Mouse (Mus musculus): ENCODE measurements around the gene Ubtd1.

Gene Ubtd1

DNA sequence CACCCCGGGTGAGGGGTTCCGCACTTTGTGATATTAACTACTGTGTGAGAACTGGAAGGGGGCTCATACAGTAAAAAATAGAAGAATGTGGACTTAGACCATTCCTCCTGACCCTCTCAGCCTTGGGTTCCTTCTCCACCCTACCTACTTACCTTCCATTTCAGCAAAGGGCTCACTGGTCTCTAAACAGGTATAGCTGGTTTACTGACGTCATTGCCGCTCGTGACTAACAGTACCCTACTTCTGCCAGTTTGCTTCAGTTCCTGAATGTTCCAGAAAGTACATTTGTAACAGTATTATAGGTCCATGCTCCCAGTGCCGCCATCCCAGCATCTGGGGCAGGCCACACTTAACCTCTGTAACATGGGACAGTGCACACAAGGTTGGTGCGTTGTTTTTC lies 12.5 kb downstream of the Ubtd1 start:
- no peak for DNase-seq (ENCODE audit: low spot score)

DNA sequence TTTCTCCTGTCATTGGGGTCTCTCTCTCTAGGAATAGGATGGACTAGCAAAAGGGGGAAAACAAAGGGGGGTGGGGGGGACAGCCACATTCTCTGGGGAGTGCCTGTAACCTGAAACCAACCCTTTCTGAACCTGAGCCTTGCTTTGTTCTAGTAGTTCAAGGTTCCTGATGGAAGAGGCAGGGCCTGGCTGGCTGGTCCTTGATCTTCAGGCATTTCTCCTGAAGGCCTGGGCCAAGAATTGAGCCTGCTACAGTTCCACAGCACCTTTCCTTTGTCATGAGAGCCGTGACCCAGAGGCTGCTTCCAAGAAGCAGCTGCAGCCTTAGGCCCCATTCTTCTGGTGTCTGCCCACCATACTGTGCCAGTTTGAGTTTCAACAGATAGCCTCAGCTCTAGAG lies 13.9 kb downstream of the Ubtd1 start:
- no peak for DNase-seq (ENCODE audit: low spot score)

DNA sequence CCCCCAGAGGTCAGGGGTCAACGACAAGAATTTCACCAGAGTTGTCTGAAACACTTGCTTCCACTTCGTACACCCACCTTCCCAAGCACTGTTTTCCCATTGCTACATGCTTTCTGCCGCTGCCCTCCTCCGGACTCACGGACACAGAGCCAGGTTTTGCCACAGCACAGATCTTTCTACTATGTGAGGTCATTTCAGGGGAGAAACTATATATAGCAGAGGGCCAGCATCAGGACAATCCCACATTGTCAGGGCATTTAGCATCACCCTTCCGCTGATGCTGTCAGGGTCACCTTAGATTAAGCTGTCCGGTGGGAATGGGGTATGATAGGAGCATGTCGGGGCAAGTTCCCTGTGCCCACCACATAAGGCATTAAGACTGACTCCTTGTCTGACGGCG lies 15.5 kb downstream of the Ubtd1 start:
- DNase-seq (ENCODE audit: low spot score): no peak

DNA sequence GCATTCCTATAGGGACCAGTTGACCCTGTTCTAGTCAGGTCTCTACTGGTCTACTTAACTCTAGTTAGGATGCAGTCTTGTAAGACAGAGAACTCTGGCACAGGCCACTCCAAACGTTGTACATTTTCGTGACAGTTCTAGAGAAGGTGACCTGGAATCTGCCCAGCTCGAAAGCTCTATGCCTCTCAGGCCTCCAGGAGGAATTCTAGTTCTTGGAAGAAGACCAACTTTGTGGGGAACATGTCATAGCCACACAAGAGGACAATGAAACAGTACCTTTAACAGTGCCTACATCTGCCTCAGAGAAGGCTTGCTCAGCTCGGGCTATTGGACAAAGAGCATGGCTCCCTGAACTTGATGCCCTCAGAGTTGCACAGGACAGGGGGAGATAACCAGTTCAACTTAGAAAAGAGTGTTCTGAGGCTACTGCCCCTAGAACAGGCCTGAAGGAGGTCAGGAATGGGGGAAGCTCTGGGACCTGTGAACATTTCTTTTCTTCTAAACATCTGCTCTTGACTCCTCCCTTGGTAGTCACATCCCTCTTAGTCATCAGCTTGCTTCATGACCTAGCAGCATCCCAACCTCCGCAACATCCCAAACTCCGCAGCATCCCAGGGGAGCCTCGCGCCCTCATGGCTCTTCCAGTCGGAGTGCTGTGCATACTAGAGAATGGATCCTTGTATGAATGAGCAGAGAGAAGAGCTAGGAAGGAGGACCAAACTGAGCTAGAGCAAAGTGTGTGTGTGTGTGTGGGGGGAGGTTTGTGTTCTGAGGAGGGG lies 17.4 kb downstream of the Ubtd1 start:
- DNase-seq (ENCODE audit: low spot score): no peak

DNA sequence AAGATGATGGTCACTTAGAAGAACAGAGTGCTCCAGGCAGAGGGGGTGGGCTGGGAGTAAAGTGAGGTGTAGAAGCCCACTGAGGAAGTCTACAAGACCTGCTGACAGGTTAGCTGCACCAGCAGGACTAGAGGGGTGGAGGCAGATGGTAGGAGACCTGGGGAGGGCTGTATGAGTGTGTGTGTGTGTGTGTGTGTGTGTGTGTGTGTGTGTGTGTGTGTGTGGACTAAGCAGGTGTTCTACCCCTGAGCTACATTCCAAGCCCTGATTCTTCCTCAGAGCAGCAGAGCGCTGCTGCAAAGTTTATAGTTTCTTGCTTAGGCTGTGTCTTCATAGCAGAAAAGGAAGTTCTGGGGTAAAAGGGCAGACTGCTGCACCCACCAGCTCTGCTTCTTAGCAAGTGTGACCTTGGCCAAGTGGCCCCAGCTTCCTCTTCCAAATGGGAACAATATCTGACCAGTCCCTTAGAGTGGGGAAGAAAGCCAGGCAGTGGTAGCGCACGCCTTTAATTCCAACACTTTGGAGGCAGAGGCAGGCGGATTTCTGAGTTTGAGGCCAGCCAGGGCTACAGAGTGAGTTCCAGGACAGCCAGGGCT lies 18.2 kb downstream of the Ubtd1 start:
- DNase-seq (ENCODE audit: low spot score): no peak

DNA sequence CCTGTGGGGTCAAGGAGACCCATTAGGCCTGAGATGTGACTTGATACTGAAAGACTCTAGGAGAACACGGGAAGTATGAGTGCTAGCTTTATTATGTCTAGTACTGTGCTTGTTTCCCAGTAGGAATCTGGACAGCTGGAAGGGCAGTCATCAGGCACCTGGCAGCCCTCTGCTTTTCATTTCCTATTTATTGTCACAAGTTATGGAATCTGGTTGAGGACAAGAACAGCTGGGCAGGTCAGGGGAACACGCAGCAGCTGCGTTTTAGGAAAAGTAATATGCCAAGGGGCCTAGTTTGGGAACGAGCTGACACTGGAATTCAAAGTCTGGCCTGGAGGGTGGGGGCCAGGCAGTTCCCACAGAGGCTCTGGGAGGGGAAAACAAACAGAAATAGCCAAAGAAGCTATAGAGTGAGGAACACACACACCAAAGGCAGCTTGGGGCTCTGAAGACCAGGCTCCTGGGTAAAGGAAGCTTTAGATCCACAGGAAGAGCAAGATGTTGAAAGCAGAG lies 18.9 kb downstream of the Ubtd1 start:
- no peak for DNase-seq (ENCODE audit: low spot score)

DNA sequence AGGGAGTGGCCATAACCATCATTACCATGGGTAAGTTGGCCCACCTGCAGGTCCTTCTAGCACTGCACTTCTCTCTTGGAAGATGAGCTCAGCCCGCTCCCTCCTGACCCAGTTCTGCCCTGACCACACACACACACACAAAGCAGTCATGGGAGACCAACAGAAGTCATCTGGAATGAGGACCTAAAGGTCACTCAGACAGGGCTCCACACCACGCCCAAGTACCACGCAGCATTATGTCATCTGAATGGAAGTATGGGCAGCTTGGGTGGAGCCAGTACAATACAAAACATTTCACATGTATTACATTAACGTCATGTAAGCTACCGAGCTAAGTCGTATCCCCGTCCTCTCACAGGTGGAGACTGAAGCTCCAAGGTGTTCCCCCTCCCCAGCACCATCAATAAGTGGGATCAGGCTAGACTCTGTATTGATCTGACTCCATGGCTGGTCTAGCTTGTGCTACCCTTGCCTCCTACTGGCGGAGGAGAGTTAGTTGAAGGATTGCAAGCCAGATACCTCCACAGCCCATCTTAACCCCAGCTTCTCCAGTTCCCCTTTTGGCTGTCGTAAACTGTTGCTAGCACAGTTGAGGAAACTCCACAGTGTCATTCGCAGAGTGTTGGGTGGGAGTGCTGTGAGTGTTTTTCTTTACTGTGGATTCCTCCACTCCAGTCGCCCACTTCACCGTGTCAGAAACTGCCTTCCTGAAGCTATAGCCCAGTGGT lies 19.9 kb downstream of the Ubtd1 start:
- DNase-seq (ENCODE audit: low spot score): no peak

DNA sequence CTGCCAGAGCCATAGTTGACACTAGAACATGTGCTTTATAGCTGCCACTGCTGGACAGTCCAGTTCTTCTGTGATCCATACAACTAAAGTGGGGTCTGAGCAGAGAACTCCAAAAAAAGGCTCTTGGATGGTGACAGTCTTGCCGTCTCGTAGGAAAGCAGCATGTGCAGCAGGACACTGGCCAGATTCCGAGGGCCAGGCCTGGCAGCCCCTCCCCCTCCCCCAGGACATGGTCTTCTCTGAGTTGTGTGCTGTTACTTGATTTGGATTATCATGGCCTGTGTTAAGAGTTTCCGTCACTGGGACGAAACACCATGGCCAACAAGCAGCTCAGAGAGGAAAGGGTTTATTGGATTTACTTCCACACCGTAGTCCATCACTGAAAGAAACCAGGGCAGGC lies 22.7 kb downstream of the Ubtd1 start:
- DNase-seq (ENCODE audit: low spot score): no peak

DNA sequence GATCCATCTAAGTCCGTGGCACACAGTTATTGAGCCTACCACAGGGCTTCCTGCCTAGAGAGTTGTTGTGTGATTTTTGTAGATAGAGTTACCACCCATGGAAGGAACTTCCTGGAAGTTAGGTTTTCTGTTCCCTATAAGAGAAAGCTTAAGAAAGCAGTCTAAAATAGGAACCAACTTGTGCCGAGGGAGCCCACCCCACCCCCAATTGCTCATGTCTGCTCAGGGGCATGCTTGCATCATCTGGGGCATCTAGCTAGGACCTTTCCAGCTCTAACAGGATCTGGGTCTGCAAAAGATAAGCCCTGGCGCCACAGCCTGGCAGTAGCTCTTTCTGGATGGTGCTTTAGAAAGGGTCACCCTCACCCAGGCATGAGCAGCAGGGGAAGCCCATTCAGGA lies 24.1 kb downstream of the Ubtd1 start:
- no peak for DNase-seq (ENCODE audit: low spot score)

DNA sequence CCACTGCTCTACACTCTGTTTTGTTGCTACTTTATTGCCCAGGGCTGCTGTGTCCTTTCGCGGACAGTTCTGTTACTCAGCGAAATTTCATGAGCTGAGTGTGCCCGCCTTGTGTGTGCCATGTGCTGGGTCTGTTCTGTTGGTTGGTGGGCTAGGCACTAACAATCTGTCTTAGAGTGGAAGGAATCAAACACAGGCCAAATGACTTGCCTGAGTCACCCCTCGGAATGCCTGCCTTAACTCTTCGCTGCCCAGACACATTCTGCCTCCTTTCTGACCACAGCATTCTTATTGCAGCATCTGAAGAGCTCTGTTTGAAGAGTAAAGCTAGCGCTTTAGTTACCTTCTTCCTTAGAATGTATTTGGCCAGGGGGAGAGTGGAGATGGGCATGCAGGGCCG lies 25.0 kb downstream of the Ubtd1 start:
- DNase-seq (ENCODE audit: low spot score): no peak

DNA sequence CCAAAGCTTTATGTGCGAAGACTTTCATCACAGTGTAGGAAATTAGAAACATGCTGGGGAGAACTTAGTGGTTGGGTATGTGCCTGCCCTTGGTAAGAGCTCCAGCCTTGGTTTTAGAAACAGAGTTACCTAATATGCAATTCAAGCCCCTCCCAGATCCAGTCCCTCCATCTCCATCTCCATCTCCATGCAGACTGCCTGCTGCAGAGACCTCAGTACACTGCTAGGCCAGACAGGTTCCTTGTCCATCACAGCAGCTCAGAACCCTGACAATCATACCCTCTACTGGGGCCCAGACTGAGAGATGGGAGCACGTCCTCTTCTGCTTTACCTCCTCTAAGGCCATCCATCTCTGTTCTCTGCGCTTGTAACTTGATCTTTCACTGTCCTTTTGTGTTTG lies 27.0 kb downstream of the Ubtd1 start:
- no peak for DNase-seq (ENCODE audit: low spot score)

DNA sequence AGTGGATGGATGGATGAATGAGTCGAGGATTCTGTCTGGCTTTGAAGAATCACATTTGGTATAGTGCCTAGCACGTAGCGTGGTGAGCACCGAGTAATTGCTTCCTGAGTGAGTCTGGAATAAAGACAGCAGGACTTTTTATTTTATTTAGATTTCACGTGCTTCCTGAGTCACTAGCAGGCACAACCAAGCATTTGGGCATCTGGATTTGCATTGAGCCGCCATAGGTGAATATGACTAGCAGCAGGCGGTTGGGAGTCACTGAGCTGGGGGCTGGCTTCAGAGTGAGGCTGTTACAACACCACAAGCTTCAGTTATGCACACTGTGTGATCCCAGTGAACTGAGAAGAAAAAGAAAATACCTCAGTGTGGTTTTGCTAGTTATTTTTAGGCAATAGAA lies 27.5 kb downstream of the Ubtd1 start:
- DNase-seq (ENCODE audit: low spot score): no peak

DNA sequence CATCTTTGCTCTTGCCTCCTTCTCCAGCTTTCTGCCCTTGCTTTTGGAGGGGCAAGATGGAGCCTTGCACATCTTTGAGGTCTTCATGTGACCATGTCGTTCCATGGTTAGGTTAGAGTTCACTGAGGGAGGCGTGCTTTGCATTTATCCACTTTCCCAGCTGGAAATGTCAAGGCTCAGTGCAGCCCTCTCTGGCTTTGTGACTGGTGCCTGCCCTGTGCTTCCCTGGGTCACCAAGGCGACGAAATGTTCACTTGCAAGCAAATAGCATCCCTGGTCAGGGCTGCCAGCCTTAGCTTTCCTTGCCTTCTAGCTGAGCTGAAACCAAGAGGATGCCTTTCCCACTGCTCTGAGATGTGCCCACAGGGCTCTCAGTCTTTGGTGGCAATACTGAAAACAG lies 28.9 kb downstream of the Ubtd1 start:
- DNase-seq (ENCODE audit: low spot score): no peak

DNA sequence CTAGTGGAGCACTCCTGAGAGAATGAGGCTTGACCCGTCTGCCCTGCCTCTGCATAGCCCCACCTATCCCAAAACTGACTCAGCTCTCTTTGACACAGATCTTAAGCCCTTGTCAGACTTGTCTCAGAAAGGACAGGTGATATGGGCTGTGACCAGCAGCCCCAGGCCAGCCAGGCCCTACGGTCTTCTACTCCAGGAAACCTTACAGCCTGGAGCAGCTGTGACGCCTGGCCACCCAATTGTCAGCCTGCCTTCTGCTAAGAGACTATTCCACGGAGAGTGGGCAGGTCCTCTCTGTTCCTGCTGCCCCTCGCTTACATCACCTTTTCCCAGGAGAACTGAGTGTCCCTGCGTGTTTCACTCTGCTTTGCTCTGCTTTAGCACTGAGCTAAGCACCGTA lies 29.6 kb downstream of the Ubtd1 start:
- DNase-seq (ENCODE audit: low spot score): no peak

DNA sequence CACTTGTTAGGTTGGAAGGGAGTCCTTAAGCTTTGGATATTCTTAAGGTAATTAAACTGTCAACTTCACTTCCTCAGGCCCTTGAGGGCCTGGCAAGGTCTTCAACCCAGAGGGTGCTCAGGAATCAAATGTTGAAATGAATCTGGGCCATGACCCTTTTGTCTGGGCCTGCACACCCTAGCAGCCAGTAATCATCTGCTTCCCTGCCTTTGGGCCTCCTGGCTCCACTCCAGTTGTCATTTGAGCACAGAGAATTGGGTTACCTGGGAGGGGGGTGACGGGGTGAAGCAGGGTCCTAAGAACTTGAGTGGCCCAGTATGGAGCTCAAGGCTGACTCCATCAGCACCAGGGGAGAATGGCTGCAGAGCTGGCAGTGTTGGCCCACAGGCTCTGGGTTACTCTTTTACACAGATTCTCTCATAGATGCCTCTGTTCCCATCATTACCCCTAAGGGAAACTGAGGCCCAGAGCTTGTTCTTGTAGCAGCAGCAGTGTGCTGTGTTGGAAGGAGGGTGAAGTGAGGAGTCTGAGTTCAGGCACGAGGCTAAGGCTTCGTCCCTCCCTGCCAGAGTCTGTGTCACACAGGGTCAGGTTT lies 32.8 kb downstream of the Ubtd1 start:
- DNase-seq (ENCODE audit: low spot score): no peak

DNA sequence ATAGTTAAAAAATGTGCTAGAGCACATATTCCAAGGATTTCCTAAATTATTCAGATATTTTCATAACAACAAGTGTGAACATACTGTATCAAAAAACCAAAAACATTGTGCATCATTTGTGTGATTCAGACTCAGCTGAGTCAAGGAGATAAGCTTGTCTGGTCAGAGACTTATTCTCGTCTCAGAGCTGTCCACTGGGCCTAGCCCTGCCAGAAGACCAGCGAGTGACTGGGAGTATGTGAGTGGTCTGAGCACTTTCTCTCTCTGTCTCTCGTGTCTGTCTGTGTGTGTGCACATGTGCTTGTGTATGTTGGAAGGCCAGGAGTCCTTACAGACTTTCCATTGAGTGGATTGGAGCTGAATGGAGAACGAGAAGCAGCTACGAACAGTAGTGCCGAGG lies 33.4 kb downstream of the Ubtd1 start:
- no peak for DNase-seq (ENCODE audit: low spot score)

DNA sequence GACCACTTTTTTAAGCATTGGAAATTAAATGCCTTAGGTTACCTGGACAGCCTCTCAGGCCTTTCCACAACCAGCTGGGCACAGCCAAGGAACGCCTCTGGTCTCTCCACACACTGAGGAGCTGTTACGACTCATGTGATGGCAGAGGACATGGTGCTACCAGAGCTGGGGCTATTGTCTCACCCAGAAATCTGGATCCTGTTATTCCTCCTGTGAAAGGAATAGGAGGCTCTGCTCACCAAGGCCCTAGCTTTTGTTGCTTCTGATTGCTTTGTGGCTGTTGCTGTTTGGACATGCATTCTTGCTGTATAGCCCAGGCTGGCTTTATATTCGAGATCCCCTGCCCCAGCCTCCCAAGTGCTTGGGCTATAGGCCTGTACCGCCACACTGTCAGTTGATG lies 34.7 kb downstream of the Ubtd1 start:
- no peak for DNase-seq (ENCODE audit: low spot score)

DNA sequence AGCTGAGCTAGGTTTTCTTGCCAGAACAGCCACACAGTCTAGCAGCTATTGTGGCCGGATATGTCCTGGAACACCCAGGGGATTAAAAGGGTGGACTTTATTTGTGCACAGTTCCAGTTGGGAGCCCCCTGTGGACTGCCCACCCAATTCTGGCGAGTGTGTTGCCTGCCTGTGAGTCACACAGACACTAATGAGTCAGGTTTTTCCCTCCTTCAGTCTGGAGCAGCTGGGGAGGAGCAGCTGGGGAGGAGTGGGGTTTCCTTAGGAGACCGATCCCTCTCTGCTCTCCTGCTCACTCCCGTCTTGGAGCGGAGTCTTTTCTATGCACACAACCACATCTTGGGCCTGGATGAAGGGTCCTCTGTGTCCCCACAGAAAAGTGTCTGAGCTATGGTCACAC lies 35.3 kb downstream of the Ubtd1 start:
- no peak for DNase-seq (ENCODE audit: low spot score)

DNA sequence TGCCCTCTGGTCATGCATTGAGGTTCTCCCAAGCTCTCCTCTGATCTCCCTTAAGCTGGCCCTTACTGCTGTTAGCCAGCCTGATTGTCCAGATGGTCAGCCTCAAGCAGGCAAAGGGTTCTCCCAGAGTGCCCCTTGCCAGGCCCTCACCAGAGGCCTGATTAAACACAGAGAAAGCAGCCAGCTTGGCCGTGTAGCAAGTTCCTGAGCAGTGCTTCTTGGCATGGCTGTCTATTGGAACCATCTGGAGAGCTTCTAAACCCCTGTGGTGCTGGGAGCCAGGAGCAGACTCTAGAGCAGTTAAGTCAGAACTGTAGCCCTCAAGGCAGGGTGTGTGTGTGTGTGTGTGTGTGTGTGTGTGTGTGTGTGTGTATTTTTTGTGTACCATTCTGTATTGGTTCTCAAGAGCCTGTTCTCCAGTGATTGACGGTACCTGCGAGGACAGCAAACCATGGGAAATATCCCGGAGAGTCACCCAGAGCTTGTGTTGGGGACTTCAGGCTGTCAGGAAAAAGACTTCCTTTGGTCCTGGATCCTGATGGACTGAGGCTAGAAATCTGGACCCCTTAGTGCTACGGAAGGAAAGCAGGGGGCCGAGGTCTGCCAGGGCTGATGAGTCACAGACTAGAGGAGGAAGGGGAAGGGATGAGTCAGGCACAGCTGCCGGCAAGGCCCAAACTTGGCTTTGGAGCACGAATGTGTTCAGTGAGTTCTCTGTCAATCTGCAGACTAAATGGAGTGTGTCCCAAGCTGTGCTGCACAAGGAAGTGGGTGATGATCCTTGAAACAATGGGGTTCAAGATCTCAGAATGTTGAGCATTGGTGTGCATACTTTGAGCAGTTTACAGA lies 36.1 kb downstream of the Ubtd1 start:
- DNase-seq (ENCODE audit: low spot score): peak; percentile 58

DNA sequence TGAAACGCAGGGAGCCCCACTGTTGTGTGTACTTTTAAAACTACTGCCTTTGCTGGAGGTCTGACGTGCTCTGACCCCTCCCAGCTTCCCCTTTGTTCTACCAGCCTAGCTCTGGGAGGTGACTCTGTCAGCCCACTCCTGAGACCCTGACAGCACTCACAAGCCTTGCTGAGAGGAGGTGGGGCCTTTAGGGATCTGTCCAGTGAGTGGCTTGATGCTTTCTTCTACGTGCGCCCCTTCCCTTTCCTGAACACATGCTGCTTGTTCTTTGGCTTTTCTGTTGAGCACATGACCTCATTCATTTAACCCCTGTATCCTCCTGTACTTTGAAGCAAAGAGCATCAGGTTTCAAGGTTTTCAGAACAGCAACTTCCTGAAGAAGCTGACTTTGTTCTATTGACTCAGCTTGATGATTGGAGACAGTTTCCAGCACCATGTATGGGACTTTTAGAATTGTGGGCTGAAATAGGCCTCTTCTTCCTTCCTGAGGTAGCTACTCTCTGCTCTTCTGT lies 37.5 kb downstream of the Ubtd1 start:
- DNase-seq (ENCODE audit: low spot score): no peak

DNA sequence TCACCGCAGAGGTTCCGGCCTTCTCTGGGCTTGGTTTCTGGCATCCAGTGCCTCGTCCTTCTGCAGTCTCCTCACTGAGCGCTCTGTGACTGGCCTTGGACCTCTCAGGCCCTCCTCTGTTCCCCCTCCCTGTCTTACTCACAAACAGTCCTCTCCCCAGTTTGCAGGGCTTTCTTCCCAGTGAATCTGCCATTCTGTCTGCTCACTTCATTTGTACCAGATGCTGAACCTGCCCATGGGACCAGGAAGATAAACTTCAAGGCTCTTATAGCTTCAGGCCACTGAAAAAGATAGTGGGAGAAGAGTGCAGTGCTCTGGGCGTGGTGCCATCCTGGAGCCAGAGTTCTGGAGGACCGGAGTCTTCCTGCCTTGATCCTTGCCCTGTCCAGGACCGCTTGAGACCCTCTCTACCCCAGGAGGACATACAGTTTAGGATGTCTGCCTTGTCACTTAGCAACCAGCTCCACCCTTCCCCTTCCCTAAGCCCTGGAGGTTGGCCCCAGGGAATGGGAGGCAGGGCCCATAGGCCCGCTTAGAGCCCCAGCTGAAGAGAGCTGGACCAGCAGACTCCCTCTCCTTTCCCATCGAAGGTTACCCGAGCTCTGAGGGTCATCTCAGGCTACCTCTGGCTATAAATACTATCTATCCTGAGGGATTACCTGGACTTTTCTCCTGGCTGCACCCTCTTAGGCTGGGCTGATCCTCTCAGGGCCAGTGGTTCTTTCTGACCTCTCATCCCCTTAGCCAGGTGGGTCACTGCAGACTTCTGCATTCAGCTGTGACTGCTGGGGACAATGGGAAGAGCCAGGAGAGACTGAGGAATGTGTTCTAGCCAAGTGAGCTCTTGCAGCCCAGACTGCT lies 40.3 kb downstream of the Ubtd1 start:
- DNase-seq (ENCODE audit: low spot score): no peak
